ENCODE assay signal across 9 mouse cellular contexts in genomic region chr4:114346068-114346747, GRCm38 (mm10).
DNase-seq lines count a peak whose midpoint lies in the region; ATAC-seq and TF ChIP-seq lines count a peak whose summit lies in the region.
"Had no signal": no experiment of that assay in that cellular context is flagged by ENCODE, and none has a peak within 500 bp of the region (broad histone marks: within the 10 kb centered on the region; RNA-seq: fewer than 3 reads in every experiment).

No protein-coding gene starts in this region.

- no peaks in the 10 kb centered on the region for H3K27me3 ChIP-seq in forebrain, embryonic 10.5 days (ENCODE audit: poor library complexity, severe bottlenecking)
- H3K27me3 ChIP-seq in forebrain, embryonic 15.5 days = no peaks in the 10 kb centered on the region
- no peaks in the 10 kb centered on the region for H3K27me3 ChIP-seq in kidney, adult 2 months (replicated peaks; ENCODE audit: control insufficient read depth, insufficient read depth, low read length)
- H3K27me3 ChIP-seq: midbrain, embryonic 12.5 days had no signal

- peaks cover 6% of the 10 kb centered on the region for H3K4me1 ChIP-seq in forebrain, embryonic 10.5 days
- no peaks in the 10 kb centered on the region for H3K4me1 ChIP-seq in forebrain, embryonic 15.5 days
- peaks cover 33% of the 10 kb centered on the region; the same call in 1 of the 2 replicates for H3K4me1 ChIP-seq in kidney, adult 2 months (ENCODE audit: control insufficient read depth, insufficient read depth, low read length)
- H3K4me1 ChIP-seq: midbrain, embryonic 12.5 days had no signal

- DNase-seq in forebrain, embryonic 10.5 days (ENCODE audit: extremely low spot score, low spot score) = peak; percentile 41
- DNase-seq in ovary, postnatal 14 days (ENCODE audit: low spot score) = peak; percentile 25
- no peak for DNase-seq in ovary, adult 18-20 months (ENCODE audit: low spot score)
- DNase-seq in embryo, embryonic 10 days (ENCODE audit: low spot score) = peak; percentile 63
- peak; percentile 78 for DNase-seq in kidney, adult 2 months
- DNase-seq in lung, postnatal 10 days = peak; percentile 61
- DNase-seq in yolk sac, embryonic 10.5 days (ENCODE audit: low spot score) = peak; percentile 65

- no peak overlapping the region for H3K4me2 ChIP-seq in forebrain, embryonic 15.5 days (replicated peaks)
- H3K4me2 ChIP-seq: midbrain, embryonic 12.5 days had no signal

- 2% methylated on average over 2 of the region's 2 CpGs for WGBS in forebrain, embryonic 10.5 days
- WGBS in forebrain, embryonic 15.5 days = 0% methylated on average over 2 of the region's 2 CpGs
- WGBS in kidney, adult 2 months = 7% methylated on average over 2 of the region's 2 CpGs

- no peak overlapping the region for H3K9ac ChIP-seq in forebrain, embryonic 15.5 days (replicated peaks)
- H3K9ac ChIP-seq: midbrain, embryonic 12.5 days had no signal

- no peak for ATAC-seq in forebrain, embryonic 15.5 days (replicated peaks)

- TF ChIP-seq POLR2A in kidney, adult 2 months (IDR thresholded peaks at IDR 0.05; ENCODE audit: low read depth, low read length) = no peak

- H3K27ac ChIP-seq in forebrain, embryonic 10.5 days = no peak overlapping the region
- no peak overlapping the region for H3K27ac ChIP-seq in forebrain, embryonic 15.5 days (replicated peaks)
- peak overlapping the region; percentile 97 for H3K27ac ChIP-seq in kidney, adult 2 months (ENCODE audit: insufficient read depth, low read depth, low read length)
- H3K27ac ChIP-seq: midbrain, embryonic 12.5 days had no signal

- H3K9me3 ChIP-seq in forebrain, embryonic 10.5 days = no peaks in the 10 kb centered on the region
- H3K9me3 ChIP-seq in forebrain, embryonic 15.5 days = no peaks in the 10 kb centered on the region
- H3K9me3 ChIP-seq: midbrain, embryonic 12.5 days had no signal

- no peak overlapping the region for H3K4me3 ChIP-seq in forebrain, embryonic 10.5 days
- H3K4me3 ChIP-seq in forebrain, embryonic 15.5 days = no peak overlapping the region
- H3K4me3 ChIP-seq in kidney, adult 2 months (ENCODE audit: insufficient read depth, low read depth, low read length) = no peak overlapping the region
- H3K4me3 ChIP-seq: midbrain, embryonic 12.5 days had no signal

- H3K36me3 ChIP-seq in forebrain, embryonic 10.5 days (replicated peaks) = no peaks in the 10 kb centered on the region
- H3K36me3 ChIP-seq in forebrain, embryonic 15.5 days = no peaks in the 10 kb centered on the region
- no peaks in the 10 kb centered on the region for H3K36me3 ChIP-seq in kidney, adult 2 months (ENCODE audit: control insufficient read depth, insufficient read depth, low read length)
- H3K36me3 ChIP-seq: midbrain, embryonic 12.5 days had no signal

- TF ChIP-seq CTCF in kidney, adult 2 months (conservative IDR thresholded peaks at IDR 0.05; ENCODE audit: insufficient read depth, insufficient read length, low read depth, low read length) = peak; percentile 49
